Comparison of ENCODE assay signal across 32 mouse cellular contexts in genomic region chr11:84561546-84561945, GRCm38 (mm10). TPM values are rescaled to one million over a fixed set of nuclear protein-coding genes. Genes with fewer than 3 reads are reported as not detected.
DNase-seq lines count a peak whose midpoint lies in the region; ATAC-seq and TF ChIP-seq lines count a peak whose summit lies in the region.
"Had no signal": no experiment of that assay in that cellular context is flagged by ENCODE, and none has a peak within 500 bp of the region (broad histone marks: within the 10 kb centered on the region; RNA-seq: fewer than 3 reads in every experiment).

No protein-coding gene starts in this region.

- DNase-seq in hindbrain, embryonic 10.5 days (ENCODE audit: low spot score) = no peak
- no peak for DNase-seq in hindbrain, embryonic 14.5 days (ENCODE audit: low spot score)
- DNase-seq in liver, adult 2 months (ENCODE audit: extremely low read depth, low read depth, low spot score) = peak; percentile 6
- DNase-seq in liver, postnatal 0 days = no peak
- peak; percentile 42 for DNase-seq in adipocyte (ENCODE audit: low spot score)
- DNase-seq in midbrain, embryonic 14.5 days = no peak
- DNase-seq in urinary bladder, postnatal 36 days (ENCODE audit: low spot score in 2 of 2) = no peak
- DNase-seq: cerebellum, adult 8-10 months; cerebellum, postnatal 25 days; gastrocnemius, postnatal 25 days; heart, adult 11 months; kidney, adult 11 months; kidney, postnatal 25 days; lung, embryonic 14.5 days; lung, postnatal 14 days; right cerebral cortex, adult 18-20 months; spleen, adult 18-20 months; thymus, postnatal 14 days had no signal

- no peak for ATAC-seq in hindbrain, embryonic 14.5 days (ENCODE audit: low FRiP score)
- no peak for ATAC-seq in liver, postnatal 0 days
- ATAC-seq in midbrain, embryonic 14.5 days (ENCODE audit: low FRiP score, low TSS enrichment) = no peak
- ATAC-seq: inflammation-experienced regulatory T-cells, adult 6 months; midbrain, embryonic 16.5 days had no signal

- no peak overlapping the region for H3K4me2 ChIP-seq in hindbrain, embryonic 14.5 days (replicated peaks)
- no peak overlapping the region for H3K4me2 ChIP-seq in liver, postnatal 0 days (ENCODE audit: low read depth, low read length)
- no peak overlapping the region for H3K4me2 ChIP-seq in midbrain, embryonic 14.5 days (ENCODE audit: low read length)
- H3K4me2 ChIP-seq: heart, embryonic 15.5 days; kidney, embryonic 15.5 days; limb, embryonic 15.5 days; lung, embryonic 14.5 days had no signal

- H3K36me3 ChIP-seq in hindbrain, embryonic 10.5 days = no peaks in the 10 kb centered on the region
- H3K36me3 ChIP-seq in hindbrain, embryonic 14.5 days (replicated peaks; ENCODE audit: control insufficient read depth, insufficient read depth) = no peaks in the 10 kb centered on the region
- no peaks in the 10 kb centered on the region for H3K36me3 ChIP-seq in liver, adult 2 months (ENCODE audit: control insufficient read depth, insufficient read depth, low read length)
- no peaks in the 10 kb centered on the region for H3K36me3 ChIP-seq in liver, postnatal 0 days (replicated peaks; ENCODE audit: insufficient read depth, low read length)
- no peaks in the 10 kb centered on the region for H3K36me3 ChIP-seq in midbrain, embryonic 14.5 days (ENCODE audit: control insufficient read depth, insufficient read depth, low read length)
- H3K36me3 ChIP-seq: G1E; heart, embryonic 10.5 days; heart, embryonic 15.5 days; kidney, embryonic 15.5 days; limb, embryonic 15.5 days had no signal

- no peak overlapping the region for H3K9ac ChIP-seq in hindbrain, embryonic 14.5 days
- H3K9ac ChIP-seq in liver, adult 2 months (ENCODE audit: low read depth, low read length) = no peak overlapping the region
- H3K9ac ChIP-seq in liver, postnatal 0 days (replicated peaks) = no peak overlapping the region
- H3K9ac ChIP-seq in midbrain, embryonic 14.5 days (replicated peaks; ENCODE audit: low read length) = no peak overlapping the region
- H3K9ac ChIP-seq: heart, embryonic 15.5 days; kidney, embryonic 15.5 days; limb, embryonic 15.5 days; liver, embryonic 14.5 days; lung, embryonic 14.5 days had no signal

- TF ChIP-seq POLR2A in liver, adult 2 months (IDR thresholded peaks at IDR 0.05; ENCODE audit: extremely low read depth, insufficient read depth, low read length) = no peak

- no peak for TF ChIP-seq CTCF in liver, adult 2 months (IDR thresholded peaks at IDR 0.05; ENCODE audit: low read depth, low read length)
- no peak for TF ChIP-seq CTCF in liver, postnatal 0 days (IDR thresholded peaks at IDR 0.05; ENCODE audit: low read depth)

- peaks cover 42% of the 10 kb centered on the region for H3K27me3 ChIP-seq in hindbrain, embryonic 10.5 days (ENCODE audit: insufficient read depth, poor library complexity, severe bottlenecking)
- H3K27me3 ChIP-seq in hindbrain, embryonic 14.5 days (ENCODE audit: control insufficient read depth, insufficient read depth, low read length) = no peaks in the 10 kb centered on the region
- no peaks in the 10 kb centered on the region for H3K27me3 ChIP-seq in liver, adult 2 months (ENCODE audit: control insufficient read depth, insufficient read depth, low read length)
- 0 out of 2 replicates have a peak, but pooled peaks cover 2% of the 10 kb centered on the region for H3K27me3 ChIP-seq in liver, postnatal 0 days (ENCODE audit: insufficient read depth, low read length)
- H3K27me3 ChIP-seq in midbrain, embryonic 14.5 days (ENCODE audit: control insufficient read depth, insufficient read depth, low read length) = no peaks in the 10 kb centered on the region
- H3K27me3 ChIP-seq: limb, embryonic 15.5 days had no signal

- H3K27ac ChIP-seq in hindbrain, embryonic 10.5 days = peak overlapping the region; percentile 60
- H3K27ac ChIP-seq in hindbrain, embryonic 14.5 days = no peak overlapping the region
- no peak overlapping the region for H3K27ac ChIP-seq in liver, adult 2 months (replicated peaks; ENCODE audit: insufficient read depth, low read depth, low read length)
- no peak overlapping the region for H3K27ac ChIP-seq in liver, postnatal 0 days (ENCODE audit: low read depth)
- H3K27ac ChIP-seq in midbrain, embryonic 14.5 days (replicated peaks; ENCODE audit: low read depth, low read length) = no peak overlapping the region
- H3K27ac ChIP-seq: heart, embryonic 10.5 days; heart, embryonic 15.5 days; kidney, embryonic 15.5 days; layer of hippocampus, adult 2 months; limb, embryonic 15.5 days; liver, embryonic 14.5 days had no signal

- H3K4me3 ChIP-seq in hindbrain, embryonic 10.5 days = no peak overlapping the region
- H3K4me3 ChIP-seq in hindbrain, embryonic 14.5 days (replicated peaks; ENCODE audit: low read length) = no peak overlapping the region
- no peak overlapping the region for H3K4me3 ChIP-seq in liver, adult 2 months (ENCODE audit: insufficient read depth, low read depth, low read length)
- H3K4me3 ChIP-seq in liver, postnatal 0 days (ENCODE audit: low read depth, low read length) = no peak overlapping the region
- H3K4me3 ChIP-seq in midbrain, embryonic 14.5 days (replicated peaks; ENCODE audit: low read depth, low read length) = no peak overlapping the region
- H3K4me3 ChIP-seq: heart, embryonic 10.5 days; heart, embryonic 15.5 days; kidney, embryonic 15.5 days; layer of hippocampus, adult 2 months; limb, embryonic 15.5 days had no signal

- no peaks in the 10 kb centered on the region for H3K79me2 ChIP-seq in liver, adult 2 months (ENCODE audit: control insufficient read depth, insufficient read depth, low read length)

- no peak for TF ChIP-seq EP300 in liver, postnatal 0 days (IDR thresholded peaks at IDR 0.05; ENCODE audit: low read depth)

- H3K4me1 ChIP-seq in hindbrain, embryonic 10.5 days (replicated peaks) = peaks cover 30% of the 10 kb centered on the region
- H3K4me1 ChIP-seq in hindbrain, embryonic 14.5 days (replicated peaks; ENCODE audit: control insufficient read depth, insufficient read depth, low read length) = peaks cover 11% of the 10 kb centered on the region
- no peaks in the 10 kb centered on the region for H3K4me1 ChIP-seq in liver, adult 2 months (ENCODE audit: control insufficient read depth, insufficient read depth, low read length)
- H3K4me1 ChIP-seq in liver, postnatal 0 days (ENCODE audit: insufficient read depth) = no peaks in the 10 kb centered on the region
- peaks cover 14% of the 10 kb centered on the region for H3K4me1 ChIP-seq in midbrain, embryonic 14.5 days (ENCODE audit: control insufficient read depth, insufficient read depth, low read length)
- H3K4me1 ChIP-seq: heart, embryonic 15.5 days had no signal

- WGBS in hindbrain, embryonic 10.5 days = 73% methylated on average over 5 of the region's 5 CpGs
- WGBS in hindbrain, embryonic 14.5 days = 69% methylated on average over 5 of the region's 5 CpGs
- 53% methylated on average over 5 of the region's 5 CpGs for WGBS in liver, adult 2 months
- 69% methylated on average over 3 of the region's 5 CpGs for WGBS in liver, postnatal 0 days (ENCODE audit: insufficient replicate concordance)
- WGBS in midbrain, embryonic 14.5 days = 74% methylated on average over 5 of the region's 5 CpGs

- H3K9me3 ChIP-seq in hindbrain, embryonic 10.5 days = no peaks in the 10 kb centered on the region
- no peaks in the 10 kb centered on the region for H3K9me3 ChIP-seq in hindbrain, embryonic 14.5 days (ENCODE audit: control insufficient read depth, low read length)
- no peaks in the 10 kb centered on the region for H3K9me3 ChIP-seq in liver, postnatal 0 days (ENCODE audit: low read length)
- no peaks in the 10 kb centered on the region for H3K9me3 ChIP-seq in midbrain, embryonic 14.5 days (ENCODE audit: control insufficient read depth, low read length)
- H3K9me3 ChIP-seq: G1E; heart, embryonic 10.5 days; heart, embryonic 15.5 days; kidney, embryonic 15.5 days; limb, embryonic 15.5 days had no signal

RNA-seq across cellular contexts. Expression of gene Lhx1, which starts 36.2 kb away (rescaled TPM):
- polyA plus RNA-seq in hindbrain, embryonic 10.5 days (2016; fragmentation: Nextera tagmentation; extraction: Ambion mirVana) = 9.8 and 30.5 TPM in 2 replicates
- 43.2 and 46.4 TPM in 2 replicates for polyA plus RNA-seq in hindbrain, embryonic 14.5 days (2014; fragmentation: Nextera tagmentation; extraction: Ambion mirVana)
- total RNA-seq in liver, adult 2 months (2014; rRNA removed) = not detected in 2 replicates
- not detected in 2 replicates for polyA plus RNA-seq in liver, adult 2 months (2012; rRNA removed)
- polyA plus RNA-seq in liver, postnatal 0 days (2015; fragmentation: Nextera tagmentation; extraction: Ambion mirVana) = 0.12 and 0.21 TPM in 2 replicates
- polyA plus RNA-seq in midbrain, embryonic 14.5 days (2014; fragmentation: Nextera tagmentation; extraction: Ambion mirVana) = 49.8 and 53.0 TPM in 2 replicates
- total RNA-seq: adrenal gland, adult 18-20 months; gastrocnemius, adult 18-20 months; gastrocnemius, postnatal 25 days; heart, postnatal 25 days; left cerebral cortex, postnatal 36 days had no signal
- polyA plus RNA-seq: G1E; heart, embryonic 15.5 days; inflammation-experienced regulatory T-cells, adult 6 months; liver, embryonic 14.5 days; lung, embryonic 14.5 days; urinary bladder, adult 2 months had no signal

RNA-seq across cellular contexts. Expression of gene Aatf, which starts 48.2 kb away (rescaled TPM):
- 46.8 and 52.1 TPM in 2 replicates for polyA plus RNA-seq in hindbrain, embryonic 10.5 days (2016; fragmentation: Nextera tagmentation; extraction: Ambion mirVana)
- 44.5 and 45.3 TPM in 2 replicates for polyA plus RNA-seq in hindbrain, embryonic 14.5 days (2014; fragmentation: Nextera tagmentation; extraction: Ambion mirVana)
- total RNA-seq in liver, adult 2 months (2014; rRNA removed) = 11.5 and 14.0 TPM in 2 replicates
- polyA plus RNA-seq in liver, adult 2 months (2012; rRNA removed) = 3.1 and 3.9 TPM in 2 replicates
- 20.6 and 21.1 TPM in 2 replicates for polyA plus RNA-seq in liver, postnatal 0 days (2015; fragmentation: Nextera tagmentation; extraction: Ambion mirVana)
- polyA plus RNA-seq in midbrain, embryonic 14.5 days (2014; fragmentation: Nextera tagmentation; extraction: Ambion mirVana) = 41.6 and 46.3 TPM in 2 replicates

Comparison
In these comparisons a context has a peak if more than half of its experiments do, and no peak if none do; other contexts are left out.
1. DNase-seq: peak in liver, adult 2 months (single experiment) and adipocyte (single experiment); none in hindbrain, embryonic 10.5 days (single experiment), hindbrain, embryonic 14.5 days (single experiment), liver, postnatal 0 days (single experiment), midbrain, embryonic 14.5 days (single experiment) and urinary bladder, postnatal 36 days (0 of 2).